Mouse (Mus musculus): Measurements from ENCODE around the gene Elovl6. TPM values are rescaled to one million over a fixed set of nuclear protein-coding genes. Genes with fewer than 3 reads are reported as not detected.

Gene Elovl6
- polyA plus RNA-seq, 1 experiment from 2014 or later, result 21.8 TPM

DNA sequence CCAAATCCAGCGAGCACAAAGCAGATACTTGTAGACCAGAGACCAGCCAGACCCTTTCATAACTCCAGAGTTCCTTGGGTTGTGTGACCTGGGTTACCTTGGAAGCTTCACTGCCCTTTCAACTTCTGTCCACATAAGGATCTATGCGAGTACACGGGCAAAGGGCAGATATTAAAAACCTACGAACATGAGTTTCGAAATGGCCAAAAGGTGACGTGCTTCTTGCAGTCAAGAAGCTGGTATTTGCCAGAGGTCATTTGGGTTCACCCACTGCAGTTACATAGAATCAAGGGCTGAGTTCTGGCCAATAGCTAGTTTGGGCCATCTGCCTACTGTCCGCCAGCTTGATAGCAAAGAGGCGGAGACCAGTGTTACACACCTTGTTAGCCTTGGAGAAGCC lies 59.6 kb downstream of the Elovl6 start:
- ATAC-seq (ENCODE audit: insufficient read depth), result no peak
- TF ChIP-seq CTCF (IDR thresholded peaks at IDR 0.05; ENCODE audit: low read depth), result no peak
- H3K9ac ChIP-seq, result no peak overlapping the region
- H3K27ac ChIP-seq (ENCODE audit: low read depth), result no peak overlapping the region
- no peaks in the 10 kb centered on the region for H3K36me3 ChIP-seq (ENCODE audit: insufficient read depth)
- no peaks in the 10 kb centered on the region for H3K9me3 ChIP-seq (ENCODE audit: low read depth, low read length)
- H3K27me3 ChIP-seq (ENCODE audit: insufficient read depth, low read length), result no peaks in the 10 kb centered on the region
- no peak overlapping the region for H3K4me3 ChIP-seq (ENCODE audit: low read depth, low read length)
- WGBS, result 89% methylated on average over 8 of the region's 8 CpGs
- H3K4me1 ChIP-seq (ENCODE audit: insufficient read depth), result no peaks in the 10 kb centered on the region; the same call in 1 of the 2 replicates
- no peak overlapping the region for H3K4me2 ChIP-seq
- DNase-seq, result no peak

- no peak overlapping the region for H3K4me2 ChIP-seq
- ATAC-seq (ENCODE audit: insufficient read depth) (no peak), DNase-seq (no peak)
- H3K36me3 ChIP-seq (ENCODE audit: insufficient read depth), result no peaks in the 10 kb centered on the region
- no peak overlapping the region for H3K4me3 ChIP-seq (ENCODE audit: low read depth, low read length)
- no peaks in the 10 kb centered on the region; the same call in 1 of the 2 replicates for H3K4me1 ChIP-seq (ENCODE audit: insufficient read depth)
- H3K9ac ChIP-seq, result no peak overlapping the region
- 87% methylated on average over 9 of the region's 9 CpGs for WGBS
- H3K27me3 ChIP-seq (ENCODE audit: insufficient read depth, low read length), result no peaks in the 10 kb centered on the region
- TF ChIP-seq CTCF (IDR thresholded peaks at IDR 0.05; ENCODE audit: low read depth), result no peak
- H3K9me3 ChIP-seq (ENCODE audit: low read depth, low read length), result no peaks in the 10 kb centered on the region
- no peak overlapping the region for H3K27ac ChIP-seq (ENCODE audit: low read depth)
Observed at GRCm38 (mm10) chr3:129593001-129593400, 60.8 kb downstream of the Elovl6 start.

- H3K36me3 ChIP-seq (ENCODE audit: insufficient read depth), result no peaks in the 10 kb centered on the region
- no peak for TF ChIP-seq CTCF (IDR thresholded peaks at IDR 0.05; ENCODE audit: low read depth)
- no peak overlapping the region for H3K4me3 ChIP-seq (ENCODE audit: low read depth, low read length)
- DNase-seq, result no peak
- no peak overlapping the region for H3K4me2 ChIP-seq
- no peak overlapping the region for H3K27ac ChIP-seq (ENCODE audit: low read depth)
- WGBS, result 68% methylated on average over 3 of the region's 3 CpGs
- no peak for ATAC-seq (ENCODE audit: insufficient read depth)
- no peaks in the 10 kb centered on the region; the same call in 1 of the 2 replicates for H3K4me1 ChIP-seq (ENCODE audit: insufficient read depth)
- H3K9me3 ChIP-seq (ENCODE audit: low read depth, low read length), result no peaks in the 10 kb centered on the region
- H3K27me3 ChIP-seq (ENCODE audit: insufficient read depth, low read length), result no peaks in the 10 kb centered on the region
- H3K9ac ChIP-seq, result no peak overlapping the region
Observed at GRCm38 (mm10) chr3:129593735-129594134, 61.6 kb downstream of the Elovl6 start.

DNA sequence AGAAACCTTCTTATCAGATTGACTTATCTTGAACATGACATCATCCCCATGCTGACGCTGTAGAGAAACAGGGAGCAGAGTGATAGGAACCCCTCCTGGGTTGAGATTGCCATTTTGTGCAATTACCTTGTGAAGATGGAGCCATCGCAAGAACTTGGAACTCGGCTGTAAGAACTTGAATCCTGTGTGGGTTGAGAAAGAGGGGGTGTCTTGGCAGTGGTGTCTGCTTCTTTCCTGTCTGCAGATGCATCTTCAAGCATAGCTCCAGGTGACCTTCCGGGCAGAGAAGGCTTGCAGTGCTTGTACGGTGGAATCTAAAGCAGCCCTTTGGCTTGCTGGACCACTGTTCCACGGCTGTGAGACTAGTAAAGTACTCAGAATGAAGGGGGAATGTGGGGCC lies 63.9 kb downstream of the Elovl6 start:
- Histone ChIP-seq H3K9me3 (ENCODE audit: low read depth, low read length) (no peaks in the 10 kb centered on the region), H3K4me2 (no peak overlapping the region), H3K4me1 (ENCODE audit: insufficient read depth) (no peaks in the 10 kb centered on the region), H3K9ac (no peak overlapping the region), H3K27ac (ENCODE audit: low read depth) (no peak overlapping the region), H3K36me3 (ENCODE audit: insufficient read depth) (no peaks in the 10 kb centered on the region), H3K4me3 (ENCODE audit: low read depth, low read length) (no peak overlapping the region), H3K27me3 (ENCODE audit: insufficient read depth, low read length) (no peaks in the 10 kb centered on the region)
- no peak for ATAC-seq (ENCODE audit: insufficient read depth)
- no peak for TF ChIP-seq CTCF (IDR thresholded peaks at IDR 0.05; ENCODE audit: low read depth)
- DNase-seq, result no peak
- WGBS, result 78% methylated on average over 6 of the region's 6 CpGs

- WGBS, result 66% methylated on average over 9 of the region's 9 CpGs
Observed at GRCm38 (mm10) chr3:129602289-129602688, 70.1 kb downstream of the Elovl6 start.

DNA sequence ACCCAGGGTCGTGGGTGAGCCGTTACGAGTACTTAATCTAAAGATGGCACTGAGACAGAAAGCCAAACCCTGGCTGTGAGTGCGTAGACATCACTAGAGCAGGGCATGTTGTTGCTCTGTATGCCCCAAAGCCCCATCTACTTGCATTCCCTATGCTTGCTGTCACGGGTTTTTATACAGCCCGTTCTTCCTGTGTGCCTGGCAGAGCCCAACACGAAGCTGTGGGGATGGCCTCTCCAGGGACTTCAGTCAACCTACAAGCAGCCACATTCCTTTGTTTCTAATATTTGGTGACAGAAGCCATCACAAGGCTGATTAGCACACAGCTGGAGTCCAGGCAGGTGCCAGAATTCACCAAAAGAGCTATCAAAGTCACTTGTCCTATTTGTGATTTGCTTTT lies 73.3 kb downstream of the Elovl6 start:
- no peak for TF ChIP-seq CTCF (IDR thresholded peaks at IDR 0.05; ENCODE audit: low read depth)
- no peaks in the 10 kb centered on the region for H3K9me3 ChIP-seq (ENCODE audit: low read depth, low read length)
- no peak for ATAC-seq (ENCODE audit: insufficient read depth)
- no peaks in the 10 kb centered on the region for H3K27me3 ChIP-seq (ENCODE audit: insufficient read depth, low read length)
- no peak overlapping the region for H3K9ac ChIP-seq
- DNase-seq, result no peak
- H3K4me1 ChIP-seq (ENCODE audit: insufficient read depth), result no peaks in the 10 kb centered on the region
- WGBS, result 83% methylated on average over 7 of the region's 7 CpGs
- H3K4me3 ChIP-seq (ENCODE audit: low read depth, low read length), result no peak overlapping the region
- H3K4me2 ChIP-seq, result no peak overlapping the region
- peaks cover 4% of the 10 kb centered on the region; the same call in 1 of the 2 replicates for H3K36me3 ChIP-seq (ENCODE audit: insufficient read depth)
- no peak overlapping the region for H3K27ac ChIP-seq (ENCODE audit: low read depth)

More at GRCm38 (mm10) chr3:129602289-129602688, 70.1 kb downstream of the Elovl6 start:
- Histone ChIP-seq H3K4me1 (ENCODE audit: insufficient read depth) (no peaks in the 10 kb centered on the region), H3K4me3 (ENCODE audit: low read depth, low read length) (no peak overlapping the region), H3K9ac (no peak overlapping the region), H3K36me3 (ENCODE audit: insufficient read depth) (no peaks in the 10 kb centered on the region), H3K27ac (ENCODE audit: low read depth) (no peak overlapping the region), H3K9me3 (ENCODE audit: low read depth, low read length) (no peaks in the 10 kb centered on the region), H3K27me3 (ENCODE audit: insufficient read depth, low read length) (no peaks in the 10 kb centered on the region), H3K4me2 (no peak overlapping the region)
- ATAC-seq (ENCODE audit: insufficient read depth), result no peak
- TF ChIP-seq CTCF (IDR thresholded peaks at IDR 0.05; ENCODE audit: low read depth), result no peak
- no peak for DNase-seq

- ATAC-seq (ENCODE audit: insufficient read depth), result no peak
- Histone ChIP-seq H3K4me1 (ENCODE audit: insufficient read depth) (no peaks in the 10 kb centered on the region), H3K4me2 (no peak overlapping the region), H3K9ac (no peak overlapping the region), H3K27ac (ENCODE audit: low read depth) (no peak overlapping the region), H3K27me3 (ENCODE audit: insufficient read depth, low read length) (no peaks in the 10 kb centered on the region), H3K4me3 (ENCODE audit: low read depth, low read length) (no peak overlapping the region), H3K36me3 (ENCODE audit: insufficient read depth) (peaks cover 4% of the 10 kb centered on the region; the same call in 1 of the 2 replicates), H3K9me3 (ENCODE audit: low read depth, low read length) (no peaks in the 10 kb centered on the region)
- no peak for TF ChIP-seq CTCF (IDR thresholded peaks at IDR 0.05; ENCODE audit: low read depth)
- 73% methylated on average over 6 of the region's 6 CpGs for WGBS
- no peak for DNase-seq
Observed at GRCm38 (mm10) chr3:129605934-129606333, 73.8 kb downstream of the Elovl6 start.

GRCm38 (mm10) chr3:129611626-129612025 lies 79.5 kb downstream of the Elovl6 start:
- no peak for TF ChIP-seq CTCF (IDR thresholded peaks at IDR 0.05; ENCODE audit: low read depth)

More at GRCm38 (mm10) chr3:129611626-129612025, 79.5 kb downstream of the Elovl6 start:
- DNase-seq (no peak), ATAC-seq (ENCODE audit: insufficient read depth) (no peak)
- 81% methylated on average over 8 of the region's 8 CpGs for WGBS
- H3K27ac ChIP-seq (ENCODE audit: low read depth), result no peak overlapping the region
- no peaks in the 10 kb centered on the region for H3K9me3 ChIP-seq (ENCODE audit: low read depth, low read length)
- H3K27me3 ChIP-seq (ENCODE audit: insufficient read depth, low read length), result no peaks in the 10 kb centered on the region
- no peak overlapping the region for H3K4me3 ChIP-seq (ENCODE audit: low read depth, low read length)
- H3K4me2 ChIP-seq, result no peak overlapping the region
- H3K4me1 ChIP-seq (ENCODE audit: insufficient read depth), result no peaks in the 10 kb centered on the region
- H3K36me3 ChIP-seq (ENCODE audit: insufficient read depth), result peaks cover 4% of the 10 kb centered on the region; the same call in 1 of the 2 replicates
- H3K9ac ChIP-seq, result no peak overlapping the region

Data from lung, embryonic 14.5 days (tissue).